Mouse (Mus musculus): ENCODE results near the gene Osbpl5. TPM values are rescaled to one million over a fixed set of nuclear protein-coding genes. Genes with fewer than 3 reads are reported as not detected.

The Osbpl5 gene
- polyA plus RNA-seq, 1 experiment: 31.2 TPM

DNA sequence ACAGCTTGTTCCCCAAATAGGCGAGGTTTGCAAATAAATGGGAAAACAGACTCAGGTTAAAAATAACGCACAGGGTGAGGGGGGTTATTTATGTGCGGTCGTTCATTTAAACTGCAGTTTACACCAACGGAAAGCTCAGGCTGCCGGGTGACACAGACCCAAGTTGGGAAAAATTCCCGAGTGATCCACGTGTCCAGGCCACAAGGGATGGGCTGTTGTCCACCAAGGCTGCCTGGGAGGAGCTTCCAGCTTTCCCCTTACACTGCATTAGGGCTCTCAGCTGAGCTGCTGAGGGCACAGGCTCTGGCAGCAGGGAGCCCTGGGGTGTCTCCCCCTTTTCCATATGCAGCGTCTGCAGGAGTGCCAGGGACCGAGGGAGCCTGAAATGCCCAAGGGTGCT is 26.9 kb downstream of the Osbpl5 start:
- no peak for DNase-seq (ENCODE audit: low read depth in 1 of 2, low spot score in 2 of 2)
- no peaks in the 10 kb centered on the region for H3K4me1 ChIP-seq (ENCODE audit: control insufficient read depth, insufficient read depth, insufficient read length)
- H3K27ac ChIP-seq (ENCODE audit: insufficient read depth, low read length): no peak overlapping the region
- 84% methylated on average over 10 of the region's 10 CpGs for WGBS
- no peak overlapping the region for H3K4me3 ChIP-seq (ENCODE audit: extremely low read depth, insufficient read depth, insufficient read length)
- TF ChIP-seq POLR2A (IDR thresholded peaks at IDR 0.05; ENCODE audit: low read depth, low read length) (no peak), CTCF (IDR thresholded peaks at IDR 0.05; ENCODE audit: extremely low read depth, insufficient read depth, insufficient read length, insufficient replicate concordance) (no peak)
- no peaks in the 10 kb centered on the region for H3K36me3 ChIP-seq (ENCODE audit: control insufficient read depth, insufficient read depth, low read length)
- no peaks in the 10 kb centered on the region for H3K27me3 ChIP-seq (ENCODE audit: control insufficient read depth, insufficient read depth, low read length)

DNA sequence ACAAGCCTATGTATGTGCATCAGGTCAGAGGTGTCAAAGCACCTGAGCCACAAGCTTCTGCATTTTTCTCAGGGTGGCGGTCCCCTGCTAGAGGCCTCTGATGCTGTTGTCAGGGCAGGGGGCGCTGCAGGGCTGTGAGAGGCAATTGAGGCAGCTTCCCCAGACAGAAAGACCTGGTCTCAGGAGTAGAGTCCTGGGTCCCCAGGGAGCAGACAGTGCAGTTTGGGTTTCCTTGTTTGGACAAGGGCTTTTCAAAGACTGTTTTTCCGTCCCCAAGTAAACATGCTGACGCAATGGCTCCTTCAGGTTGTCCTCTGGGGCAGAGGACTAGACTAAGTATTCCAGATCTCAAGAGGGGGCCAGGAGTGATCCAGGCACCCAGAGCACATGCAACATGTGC is 30.4 kb downstream of the Osbpl5 start:
- TF ChIP-seq CTCF (IDR thresholded peaks at IDR 0.05; ENCODE audit: extremely low read depth, insufficient read depth, insufficient read length, insufficient replicate concordance): no peak
- TF ChIP-seq POLR2A (IDR thresholded peaks at IDR 0.05; ENCODE audit: low read depth, low read length): no peak
- no peak for DNase-seq (ENCODE audit: low read depth in 1 of 2, low spot score in 2 of 2)

DNA sequence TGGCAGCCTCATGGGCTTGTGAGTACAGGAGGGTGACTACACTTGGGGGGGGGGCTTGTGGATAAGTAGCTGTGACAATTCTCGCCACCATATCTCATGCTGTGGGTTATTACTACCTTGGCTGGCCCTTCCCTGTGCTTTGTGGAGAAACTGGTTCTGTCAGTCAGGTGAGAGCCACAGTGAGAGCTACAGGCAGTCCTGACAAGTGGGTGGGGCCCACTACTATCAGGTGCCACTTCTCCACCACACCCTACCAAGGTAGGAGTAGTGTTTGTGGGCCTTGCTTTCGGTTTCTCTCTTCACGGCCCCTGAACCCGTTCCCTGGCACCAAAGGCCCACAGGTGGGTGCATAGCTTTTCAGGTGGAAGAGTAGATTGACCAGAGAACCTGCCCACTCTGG is 32.9 kb downstream of the Osbpl5 start:
- H3K36me3 ChIP-seq (ENCODE audit: control insufficient read depth, insufficient read depth, low read length): no peaks in the 10 kb centered on the region
- H3K27me3 ChIP-seq (ENCODE audit: control insufficient read depth, insufficient read depth, low read length): no peaks in the 10 kb centered on the region
- no peak overlapping the region for H3K27ac ChIP-seq (ENCODE audit: insufficient read depth, low read length)
- H3K4me3 ChIP-seq (ENCODE audit: extremely low read depth, insufficient read depth, insufficient read length): no peak overlapping the region
- WGBS: 81% methylated on average over 4 of the region's 4 CpGs
- DNase-seq (ENCODE audit: low read depth in 1 of 2, low spot score in 2 of 2): no peak
- TF ChIP-seq POLR2A (IDR thresholded peaks at IDR 0.05; ENCODE audit: low read depth, low read length): no peak
- no peak for TF ChIP-seq CTCF (IDR thresholded peaks at IDR 0.05; ENCODE audit: extremely low read depth, insufficient read depth, insufficient read length, insufficient replicate concordance)
- no peaks in the 10 kb centered on the region for H3K4me1 ChIP-seq (ENCODE audit: control insufficient read depth, insufficient read depth, insufficient read length)

More for the DNA sequence above, 30.4 kb downstream of the Osbpl5 start:
- H3K4me3 ChIP-seq (ENCODE audit: extremely low read depth, insufficient read depth, insufficient read length): no peak overlapping the region
- H3K27me3 ChIP-seq (ENCODE audit: control insufficient read depth, insufficient read depth, low read length): no peaks in the 10 kb centered on the region
- no peak overlapping the region for H3K27ac ChIP-seq (ENCODE audit: insufficient read depth, low read length)
- H3K36me3 ChIP-seq (ENCODE audit: control insufficient read depth, insufficient read depth, low read length): no peaks in the 10 kb centered on the region
- no peaks in the 10 kb centered on the region for H3K4me1 ChIP-seq (ENCODE audit: control insufficient read depth, insufficient read depth, insufficient read length)
- WGBS: 87% methylated on average over 4 of the region's 4 CpGs

DNA sequence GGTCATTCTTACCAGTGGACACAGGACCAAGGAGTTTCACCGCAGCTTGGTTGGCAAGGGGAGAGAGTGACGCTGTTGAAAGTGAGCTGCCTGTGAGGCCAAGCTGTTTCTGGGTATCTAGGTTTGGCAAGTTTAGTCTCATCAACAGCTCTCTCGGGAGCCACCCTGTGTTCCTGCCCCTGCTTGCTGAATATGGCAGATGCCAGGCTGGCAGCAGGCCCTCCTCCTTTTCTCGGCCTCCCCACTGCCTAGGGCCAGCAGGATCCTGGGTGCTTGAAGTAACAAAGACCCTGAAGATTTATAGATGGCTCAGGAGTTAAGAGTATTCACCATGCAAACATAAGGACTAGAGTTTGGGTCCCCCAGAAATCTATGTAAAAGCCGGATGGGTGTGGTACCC is 34.1 kb downstream of the Osbpl5 start:
- no peaks in the 10 kb centered on the region for H3K4me1 ChIP-seq (ENCODE audit: control insufficient read depth, insufficient read depth, insufficient read length)
- no peak for DNase-seq (ENCODE audit: low read depth in 1 of 2, low spot score in 2 of 2)
- no peak for TF ChIP-seq POLR2A (IDR thresholded peaks at IDR 0.05; ENCODE audit: low read depth, low read length)
- TF ChIP-seq CTCF (IDR thresholded peaks at IDR 0.05; ENCODE audit: extremely low read depth, insufficient read depth, insufficient read length, insufficient replicate concordance): no peak
- no peaks in the 10 kb centered on the region for H3K27me3 ChIP-seq (ENCODE audit: control insufficient read depth, insufficient read depth, low read length)
- no peaks in the 10 kb centered on the region for H3K36me3 ChIP-seq (ENCODE audit: control insufficient read depth, insufficient read depth, low read length)
- H3K27ac ChIP-seq (ENCODE audit: insufficient read depth, low read length): no peak overlapping the region
- 85% methylated on average over 5 of the region's 5 CpGs for WGBS
- no peak overlapping the region for H3K4me3 ChIP-seq (ENCODE audit: extremely low read depth, insufficient read depth, insufficient read length)

DNA sequence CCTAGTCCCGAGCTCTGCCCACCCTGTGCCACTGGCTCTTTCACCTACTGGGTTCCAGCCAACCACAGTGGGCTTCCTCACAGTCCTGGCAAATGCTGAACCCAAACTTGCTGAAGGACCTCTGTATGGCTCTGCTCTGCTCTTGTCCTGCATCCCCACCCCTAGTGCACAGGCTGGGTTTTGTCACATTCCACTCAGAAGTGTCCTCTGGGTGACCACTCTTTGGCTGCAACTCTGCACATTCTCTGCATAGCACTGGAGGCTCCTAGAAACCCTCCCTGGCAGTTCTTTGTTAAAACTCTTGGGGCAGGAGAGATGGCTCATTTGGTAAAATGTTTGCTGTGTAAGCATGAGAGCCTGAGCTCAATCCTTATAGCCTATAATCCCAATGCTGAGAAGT is 39.0 kb downstream of the Osbpl5 start:
- Histone ChIP-seq H3K27me3 (ENCODE audit: control insufficient read depth, insufficient read depth, low read length) (no peaks in the 10 kb centered on the region), H3K4me1 (ENCODE audit: control insufficient read depth, insufficient read depth, insufficient read length) (peaks cover 10% of the 10 kb centered on the region; the same call in 1 of the 2 replicates), H3K4me3 (ENCODE audit: extremely low read depth, insufficient read depth, insufficient read length) (no peak overlapping the region), H3K27ac (ENCODE audit: insufficient read depth, low read length) (no peak overlapping the region), H3K36me3 (ENCODE audit: control insufficient read depth, insufficient read depth, low read length) (no peaks in the 10 kb centered on the region)
- WGBS: 83% methylated on average over 1 of the region's 1 CpGs
- TF ChIP-seq POLR2A (IDR thresholded peaks at IDR 0.05; ENCODE audit: low read depth, low read length) (no peak), CTCF (IDR thresholded peaks at IDR 0.05; ENCODE audit: extremely low read depth, insufficient read depth, insufficient read length, insufficient replicate concordance) (no peak)
- DNase-seq (ENCODE audit: low read depth in 1 of 2, low spot score in 2 of 2): no peak

DNA sequence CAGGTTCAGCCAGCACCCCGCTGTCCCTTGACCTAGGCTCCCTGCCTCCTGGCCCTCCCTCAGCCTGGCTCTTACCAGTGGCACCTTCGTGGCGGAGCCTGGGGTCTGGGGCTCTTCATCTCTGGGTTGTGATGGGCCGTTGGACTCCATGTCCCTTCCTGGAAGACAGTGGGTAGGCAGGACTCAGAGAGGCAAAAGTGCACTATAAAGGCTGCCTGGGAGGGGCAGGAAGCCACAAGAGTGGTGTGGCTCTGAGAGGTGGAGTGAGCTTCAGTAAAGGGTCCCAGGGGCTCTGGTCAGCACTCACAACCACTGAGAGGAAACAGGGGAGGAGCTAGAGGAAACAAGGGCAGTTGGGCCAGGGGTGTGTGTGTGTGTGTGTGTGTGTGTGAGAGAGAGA is 43.4 kb downstream of the Osbpl5 start:
- TF ChIP-seq POLR2A (IDR thresholded peaks at IDR 0.05; ENCODE audit: low read depth, low read length): no peak
- TF ChIP-seq CTCF (IDR thresholded peaks at IDR 0.05; ENCODE audit: extremely low read depth, insufficient read depth, insufficient read length, insufficient replicate concordance): no peak
- peak overlapping the region; percentile 76 for H3K4me3 ChIP-seq (ENCODE audit: extremely low read depth, insufficient read depth, insufficient read length)
- WGBS: 20% methylated on average over 4 of the region's 4 CpGs
- H3K36me3 ChIP-seq (ENCODE audit: control insufficient read depth, insufficient read depth, low read length): peaks cover 6% of the 10 kb centered on the region; the same call in 1 of the 2 replicates
- H3K27me3 ChIP-seq (ENCODE audit: control insufficient read depth, insufficient read depth, low read length): no peaks in the 10 kb centered on the region
- peaks cover 17% of the 10 kb centered on the region; the same call in 1 of the 2 replicates for H3K4me1 ChIP-seq (ENCODE audit: control insufficient read depth, insufficient read depth, insufficient read length)
- peak overlapping the region; percentile 92 for H3K27ac ChIP-seq (ENCODE audit: insufficient read depth, low read length)
- peak; percentile 7 to 51 for DNase-seq (ENCODE audit: low read depth in 1 of 2, low spot score in 2 of 2)

DNA sequence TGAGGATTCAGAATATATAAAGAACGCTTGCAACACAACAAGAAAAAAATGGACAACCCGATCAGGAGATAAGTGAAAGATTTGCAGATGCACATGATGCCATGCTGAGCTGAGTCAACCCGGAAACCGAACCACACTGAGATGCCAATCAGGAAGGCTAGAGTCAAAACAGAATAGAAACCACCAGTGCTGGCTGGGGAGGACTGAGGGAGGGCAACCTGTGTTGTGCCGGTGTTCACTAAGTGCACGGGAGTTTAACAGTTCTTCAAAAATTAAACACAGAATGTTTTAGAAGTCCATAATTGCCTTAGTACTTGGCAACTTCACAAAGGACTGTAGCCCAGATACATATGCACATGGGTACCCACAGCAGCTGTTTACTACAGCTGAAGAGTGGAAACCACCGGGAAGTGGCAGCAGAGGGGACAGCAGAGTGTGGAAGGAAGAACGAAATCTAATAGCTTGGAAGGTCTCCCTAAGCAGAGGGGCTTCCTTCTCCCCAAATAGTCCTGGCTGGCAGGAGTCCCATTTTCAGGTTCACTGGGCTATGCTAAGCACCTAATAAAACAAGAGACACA is 43.9 kb downstream of the Osbpl5 start:
- peak overlapping the region; percentile 76 for H3K4me3 ChIP-seq (ENCODE audit: extremely low read depth, insufficient read depth, insufficient read length)
- H3K27me3 ChIP-seq (ENCODE audit: control insufficient read depth, insufficient read depth, low read length): no peaks in the 10 kb centered on the region
- H3K4me1 ChIP-seq (ENCODE audit: control insufficient read depth, insufficient read depth, insufficient read length): peaks cover 17% of the 10 kb centered on the region; the same call in 1 of the 2 replicates
- peak; percentile 17 to 44 for DNase-seq (ENCODE audit: low read depth in 1 of 2, low spot score in 2 of 2)
- TF ChIP-seq POLR2A (IDR thresholded peaks at IDR 0.05; ENCODE audit: low read depth, low read length): peak; percentile 9; the same call in 1 of the 2 replicates
- TF ChIP-seq CTCF (IDR thresholded peaks at IDR 0.05; ENCODE audit: extremely low read depth, insufficient read depth, insufficient read length, insufficient replicate concordance): no peak
- 12% methylated on average over 8 of the region's 8 CpGs for WGBS
- peak overlapping the region; percentile 92 for H3K27ac ChIP-seq (ENCODE audit: insufficient read depth, low read length)
- H3K36me3 ChIP-seq (ENCODE audit: control insufficient read depth, insufficient read depth, low read length): peaks cover 6% of the 10 kb centered on the region; the same call in 1 of the 2 replicates
